In the genomic region with DNA sequence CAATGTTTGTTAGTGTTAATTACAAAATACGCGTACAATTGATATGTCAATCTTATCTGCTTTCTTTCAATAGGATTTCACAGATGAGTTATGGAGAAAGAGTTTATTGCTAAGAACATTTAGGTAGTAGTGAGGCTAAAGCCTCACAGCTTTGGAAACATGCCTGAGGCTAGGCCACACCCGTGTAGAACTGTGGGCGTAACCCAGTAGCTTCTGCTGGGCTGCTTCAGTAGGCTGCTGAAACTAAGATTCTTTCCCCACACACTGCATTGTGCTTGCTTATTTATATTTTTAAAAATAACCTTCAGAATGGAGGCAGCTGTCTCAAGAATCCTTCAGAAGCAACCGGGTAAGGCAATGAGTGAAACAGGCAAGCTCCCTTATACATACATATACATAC, we compare ENCODE assay signal across 22 mouse cellular contexts. TPM values are rescaled to one million over a fixed set of nuclear protein-coding genes. Genes with fewer than 3 reads are reported as not detected.
A peak's percentile ranks its signal among the peaks of the same experiment; 100 is the strongest.
DNase-seq lines count a peak whose midpoint lies in the region; ATAC-seq lines count a peak whose summit lies in the region.
"Had no signal": no experiment of that assay in that cellular context is flagged by ENCODE, and none has a peak within 500 bp of the region (broad histone marks: within the 10 kb centered on the region; RNA-seq: fewer than 3 reads in every experiment).

No protein-coding gene starts in this region.

- no peak for DNase-seq in frontal cortex, postnatal 10 days (ENCODE audit: low spot score in 2 of 2)
- DNase-seq in right cerebral cortex, adult 2 months (ENCODE audit: low spot score in 2 of 2): peak; percentile 22 to 26
- DNase-seq in right cerebral cortex, postnatal 25 days: no peak
- DNase-seq in thymus, postnatal 0 days (ENCODE audit: low spot score): no peak
- DNase-seq in left cerebral cortex, adult 11 months (ENCODE audit: low spot score): no peak
- DNase-seq: adrenal gland, postnatal 14 days; cerebellum, adult 11-12 months; cerebellum, adult 9-11 months; embryo, embryonic 11 days; gastrocnemius, postnatal 10 days; kidney, postnatal 4 days; left cerebral cortex, postnatal 4 days; liver, embryonic 13.5 days; lung, adult 18-20 months; lung, postnatal 10 days; thymus, postnatal 36 days had no signal

- ATAC-seq in frontal cortex, adult (ENCODE audit: low TSS enrichment): peak; percentile 87
- ATAC-seq in megakaryocyte-erythroid progenitor cell, adult 5-6 weeks (replicated peaks; ENCODE audit: low FRiP score, low TSS enrichment, poor library complexity, severe bottlenecking): 0 out of 2 replicates have a peak, but pooled peaks have one; percentile 55
- ATAC-seq: hindbrain, postnatal 0 days; intestine, embryonic 15.5 days; midbrain, embryonic 16.5 days had no signal

RNA-seq across cellular contexts. Expression of a gene that starts 16.3 kb away (rescaled TPM):
- total RNA-seq in megakaryocyte-erythroid progenitor cell, adult 5-6 weeks (2014; fragmentation: Nextera tagmentation): 1.2 TPM in 1 of 2 replicates, not detected in the other
- 0.05 and 0.19 TPM in 2 replicates for total RNA-seq in megakaryocyte-erythroid progenitor cell, adult 5-6 weeks (2017)
- 3.1 and 3.6 TPM in 2 replicates for polyA plus RNA-seq in thymus, postnatal 0 days (2015; fragmentation: Nextera tagmentation; extraction: Ambion mirVana)
- polyA plus RNA-seq: erythroblast, embryonic 14.5 days had no signal

RNA-seq across cellular contexts. Expression of a gene that starts 30.2 kb away (rescaled TPM):
- 23.3 and 35.2 TPM in 2 replicates for total RNA-seq in megakaryocyte-erythroid progenitor cell, adult 5-6 weeks (2014; fragmentation: Nextera tagmentation)
- total RNA-seq in megakaryocyte-erythroid progenitor cell, adult 5-6 weeks (2017): 38.5 and 40.3 TPM in 2 replicates
- 14.9 and 15.5 TPM in 2 replicates for polyA plus RNA-seq in thymus, postnatal 0 days (2015; fragmentation: Nextera tagmentation; extraction: Ambion mirVana)

Comparison
In these comparisons a context has a peak if more than half of its experiments do, and no peak if none do; other contexts are left out.
1. DNase-seq: peak in right cerebral cortex, adult 2 months (2 of 2); none in frontal cortex, postnatal 10 days (0 of 2), right cerebral cortex, postnatal 25 days (single experiment), thymus, postnatal 0 days (single experiment) and left cerebral cortex, adult 11 months (single experiment).